Mouse (Mus musculus) G1E (cell line): ENCODE data around the gene Batf2.

Experiments used
- CTCF ChIP-seq: IDR thresholded peaks from 2 replicates; pipeline ENCODE4 v1.5.1; 2012; ENCODE audit warnings: low read depth, low read length, inconsistent platforms, mixed read lengths
- GATA1 ChIP-seq: IDR thresholded peaks from 2 replicates; pipeline ENCODE4 v1.6.1; 2012; ENCODE audit warnings: borderline replicate concordance, low read length, inconsistent platforms, mixed read lengths
- POLR2AphosphoS5 ChIP-seq: IDR thresholded peaks from 2 replicates; pipeline ENCODE4 v1.6.1; 2012; ENCODE audit warnings: low read depth, low read length, inconsistent platforms; ENCODE audit not compliant: insufficient replicate concordance
- TAL1 ChIP-seq: conservative IDR thresholded peaks from 2 replicates; pipeline ENCODE4 v1.6.1; 2012; ENCODE audit warnings: low read depth, low read length, inconsistent platforms, mixed read lengths

- TF ChIP-seq TAL1 (no peak), POLR2AphosphoS5 (no peak), CTCF (no peak), GATA1 (no peak)
These were observed 15.9 kb upstream of the Batf2 start for GRCm38 (mm10) chr19:6124898-6125297.
